Mouse (Mus musculus) small intestine, adult 2 months (tissue): ENCODE data around the gene Cyp2t4. TPM values are rescaled to one million over a fixed set of nuclear protein-coding genes. Genes with fewer than 3 reads are reported as not detected.

ENCODE experiments used
- H3K27ac ChIP-seq: fragments of 200-500 bp; 2 replicates; pipeline ENCODE4 v1.5.1; 2012; ENCODE audit warnings: low read depth, low read length, control low read depth, inconsistent platforms; ENCODE audit not compliant: insufficient read depth
- H3K27me3 ChIP-seq: fragments of 200-500 bp; 2 replicates; pipeline ENCODE4 v1.6.1; 2012; ENCODE audit warnings: mild to moderate bottlenecking, moderate library complexity, low read length, inconsistent platforms; ENCODE audit not compliant: control insufficient read depth, insufficient read depth
- H3K36me3 ChIP-seq: fragments of 200-500 bp; 2 replicates; pipeline ENCODE4 v1.6.1; 2012; ENCODE audit warnings: mild to moderate bottlenecking, low read length, control low read depth, inconsistent platforms; ENCODE audit not compliant: control insufficient read depth, insufficient read depth
- H3K4me1 ChIP-seq: fragments of 200-500 bp; 2 replicates; pipeline ENCODE4 v1.6.1; 2012; ENCODE audit warnings: low read length, inconsistent platforms, mixed read lengths; ENCODE audit not compliant: control insufficient read depth, insufficient read depth, insufficient read length
- H3K4me3 ChIP-seq: fragments of 200-500 bp; 2 replicates; pipeline ENCODE4 v1.5.1; 2012; ENCODE audit warnings: low read depth, mild to moderate bottlenecking, control low read depth, inconsistent platforms, low read length, moderate library complexity
- CTCF ChIP-seq: fragments of 200-500 bp; IDR thresholded peaks from 2 replicates; pipeline ENCODE4 v1.5.1; 2012; ENCODE audit warnings: low read depth, mild to moderate bottlenecking, control low read depth, inconsistent platforms, low read length, moderate library complexity, mixed read lengths; ENCODE audit not compliant: insufficient replicate concordance, insufficient read length; ENCODE audit errors: extremely low read depth
- POLR2A ChIP-seq: fragments of 200-500 bp; IDR thresholded peaks from 2 replicates; pipeline ENCODE4 v1.6.1; 2012; ENCODE audit warnings: low read depth, mild to moderate bottlenecking, control low read depth, inconsistent platforms, low read length, moderate library complexity
- WGBS: fragments of 180-500 bp; shearing (Covaris S2); methylation state at CpG from one replicate; pipeline ENCODE4 v1.1.7; 2018; 5-methylcytosine and 5-hydroxymethylcytosine counted together
- polyA plus RNA-seq: library from polyadenylated mRNA; depleted of rRNA; stranded (reverse); fragments of >200 nt; gene quantifications from 2 replicates; pipeline ENCODE4 v1.2.3, GENCODE M21; 2012

Gene Cyp2t4
- polyA plus RNA-seq, 1 experiment, result not detected

- WGBS, result 70% methylated on average over 4 of the region's 4 CpGs
Measured at GRCm38 (mm10) chr7:27161744-27162143, 8.2 kb downstream of the Cyp2t4 start.

GRCm38 (mm10) chr7:27162780-27163449, 9.4 kb downstream of the Cyp2t4 start:
- Histone ChIP-seq H3K36me3 (peaks cover 17% of the 10 kb centered on the region), H3K27me3 (no peaks in the 10 kb centered on the region), H3K4me3 (no peak overlapping the region), H3K27ac (no peak overlapping the region), H3K4me1 (peaks cover 37% of the 10 kb centered on the region)
- 70% methylated on average over 5 of the region's 5 CpGs for WGBS
- TF ChIP-seq POLR2A, result no peak
- no peak for TF ChIP-seq CTCF

More at GRCm38 (mm10) chr7:27161744-27162143, 8.2 kb downstream of the Cyp2t4 start:
- no peak overlapping the region for H3K4me3 ChIP-seq
- no peak for TF ChIP-seq POLR2A
- TF ChIP-seq CTCF, result no peak
- peaks cover 24% of the 10 kb centered on the region for H3K36me3 ChIP-seq
- no peaks in the 10 kb centered on the region for H3K27me3 ChIP-seq
- H3K4me1 ChIP-seq, result peaks cover 32% of the 10 kb centered on the region
- no peak overlapping the region for H3K27ac ChIP-seq

- TF ChIP-seq POLR2A (no peak), CTCF (no peak)
- 70% methylated on average over 5 of the region's 5 CpGs for WGBS
- peaks cover 37% of the 10 kb centered on the region for H3K4me1 ChIP-seq
Measured at GRCm38 (mm10) chr7:27163450-27163805, 9.9 kb downstream of the Cyp2t4 start.

GRCm38 (mm10) chr7:27164112-27164947, 10.8 kb downstream of the Cyp2t4 start:
- 85% methylated on average over 33 of the region's 33 CpGs for WGBS
- Histone ChIP-seq H3K4me3 (no peak overlapping the region), H3K27me3 (no peaks in the 10 kb centered on the region), H3K4me1 (peaks cover 37% of the 10 kb centered on the region), H3K36me3 (peaks cover 4% of the 10 kb centered on the region; the same call in 1 of the 2 replicates), H3K27ac (no peak overlapping the region)
- no peak for TF ChIP-seq POLR2A
- no peak for TF ChIP-seq CTCF

More at GRCm38 (mm10) chr7:27163450-27163805, 9.9 kb downstream of the Cyp2t4 start:
- no peak overlapping the region for H3K27ac ChIP-seq
- H3K4me3 ChIP-seq, result no peak overlapping the region
- H3K27me3 ChIP-seq, result no peaks in the 10 kb centered on the region
- H3K36me3 ChIP-seq, result peaks cover 12% of the 10 kb centered on the region

- H3K4me3 ChIP-seq, result peak overlapping the region; percentile 81
- H3K36me3 ChIP-seq, result no peaks in the 10 kb centered on the region; the same call in 1 of the 2 replicates
- H3K4me1 ChIP-seq, result peaks cover 35% of the 10 kb centered on the region
- peak overlapping the region; percentile 93; the same call in 1 of the 2 replicates for H3K27ac ChIP-seq
- H3K27me3 ChIP-seq, result no peaks in the 10 kb centered on the region
- TF ChIP-seq POLR2A (no peak), CTCF (no peak)
- 52% methylated on average over 23 of the region's 23 CpGs for WGBS
Measured at GRCm38 (mm10) chr7:27165007-27165655, 11.6 kb downstream of the Cyp2t4 start.

GRCm38 (mm10) chr7:27165696-27166095, 12.2 kb downstream of the Cyp2t4 start:
- 1% methylated on average over 8 of the region's 8 CpGs for WGBS
- Histone ChIP-seq H3K36me3 (peaks cover 2% of the 10 kb centered on the region; the same call in 1 of the 2 replicates), H3K27me3 (no peaks in the 10 kb centered on the region), H3K4me1 (peaks cover 31% of the 10 kb centered on the region), H3K27ac (peak overlapping the region; percentile 93), H3K4me3 (peak overlapping the region; percentile 81)
- no peak for TF ChIP-seq POLR2A
- no peak for TF ChIP-seq CTCF
